Comparison of ENCODE assay signal across 16 mouse cellular contexts in the genomic region with DNA sequence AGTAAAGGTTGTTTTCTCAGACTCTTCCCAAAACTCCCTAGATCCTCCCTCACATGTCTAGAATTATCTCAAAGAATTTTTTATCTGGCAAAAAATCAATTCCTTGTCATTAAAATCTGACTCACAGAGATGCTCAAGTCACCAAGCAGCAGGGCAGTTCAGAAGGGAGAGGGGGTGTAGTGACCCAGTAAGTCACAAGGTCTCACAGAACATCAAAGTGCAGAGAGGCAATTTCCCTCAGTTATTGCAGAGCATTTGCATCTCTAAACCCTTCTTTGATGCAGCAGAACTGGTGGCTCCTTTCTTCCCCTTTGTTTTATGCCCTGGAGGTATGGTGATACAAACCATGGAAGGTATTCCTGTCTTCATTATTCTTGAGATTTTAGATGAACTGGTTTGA.
"Had no signal": no experiment of that assay in that cellular context is flagged by ENCODE, and none has a peak within 500 bp of the region (broad histone marks: within the 10 kb centered on the region; RNA-seq: fewer than 3 reads in every experiment).

No protein-coding gene starts in this region.

- H3K4me3 ChIP-seq: limb, embryonic 12.5 days; limb, embryonic 15.5 days; neural tube, embryonic 12.5 days; neural tube, embryonic 15.5 days had no signal

- H3K4me1 ChIP-seq: limb, embryonic 12.5 days; limb, embryonic 15.5 days; neural tube, embryonic 12.5 days; neural tube, embryonic 15.5 days had no signal

- DNase-seq: kidney, adult 9 months; kidney, postnatal 14 days; kidney, postnatal 4 days; left cerebral cortex, postnatal 4 days; lung, adult 18-20 months; lung, postnatal 14 days; lung, postnatal 4 days; midbrain, embryonic 14.5 days; right cerebral cortex, adult 18-20 months; right cerebral cortex, postnatal 14 days; right cerebral cortex, postnatal 4 days; thymus, postnatal 25 days had no signal
